Mouse (Mus musculus) heart, postnatal 0 days (tissue): Measurements from ENCODE around the gene Cd79b.

Source experiments
- CTCF ChIP-seq: IDR thresholded peaks from 2 replicates; pipeline ENCODE4 v1.5.1; 2016; ENCODE audit warnings: antibody characterized with exemption, control low read depth, low read depth
- EP300 ChIP-seq: IDR thresholded peaks from 2 replicates; pipeline ENCODE4 v1.6.1; 2016; ENCODE audit warnings: antibody characterized with exemption, low read depth

GRCm38 (mm10) chr11:106316416-106316815 is 1.9 kb upstream of the Cd79b start:
- no peak for TF ChIP-seq CTCF
- TF ChIP-seq EP300, result no peak
